Mouse (Mus musculus): ENCODE results near the gene Olfr713. TPM values are rescaled to one million over a fixed set of nuclear protein-coding genes. Genes with fewer than 3 reads are reported as not detected.

The Olfr713 gene
- polyA plus RNA-seq (2015; fragmentation: Nextera tagmentation; extraction: Ambion mirVana) = not detected in 2 replicates

- Histone ChIP-seq H3K36me3 (no peaks in the 10 kb centered on the region), H3K9ac (no peak within 1 kb of the TSS), H3K4me1 (no peaks in the 10 kb centered on the region), H3K4me2 (no peak within 1 kb of the TSS), H3K9me3 (no peaks in the 10 kb centered on the region), H3K4me3 (replicated peaks) (no peak within 1 kb of the TSS), H3K27ac (no peak within 1 kb of the TSS), H3K27me3 (replicated peaks) (no peaks in the 10 kb centered on the region)
- 92% methylated on average over 1 of the region's 1 CpGs for WGBS
- no peak for ATAC-seq (ENCODE audit: insufficient read depth, low FRiP score, low read depth)
These were observed at the start of gene Olfr713 for GRCm38 (mm10) chr7:107030874-107031273. TSS of gene Olfr713 (plus strand) at chr7:107031174.

- Histone ChIP-seq H3K36me3 (no peaks in the 10 kb centered on the region), H3K4me3 (replicated peaks) (no peak overlapping the region), H3K27me3 (replicated peaks) (no peaks in the 10 kb centered on the region), H3K4me2 (no peak overlapping the region), H3K27ac (no peak overlapping the region), H3K9me3 (no peaks in the 10 kb centered on the region), H3K4me1 (no peaks in the 10 kb centered on the region), H3K9ac (no peak overlapping the region)
- no peak for ATAC-seq (ENCODE audit: insufficient read depth, low FRiP score, low read depth)
- 86% methylated on average over 3 of the region's 3 CpGs for WGBS
These were observed 45.7 kb upstream of the Olfr713 start for GRCm38 (mm10) chr7:106985236-106985635.

GRCm38 (mm10) chr7:107000798-107001197 is 30.2 kb upstream of the Olfr713 start:
- 86% methylated on average over 7 of the region's 7 CpGs for WGBS
- Histone ChIP-seq H3K4me3 (replicated peaks) (no peak overlapping the region), H3K4me1 (no peaks in the 10 kb centered on the region), H3K36me3 (no peaks in the 10 kb centered on the region), H3K9ac (no peak overlapping the region), H3K4me2 (no peak overlapping the region), H3K27ac (no peak overlapping the region), H3K27me3 (replicated peaks) (no peaks in the 10 kb centered on the region), H3K9me3 (no peaks in the 10 kb centered on the region)
- no peak for ATAC-seq (ENCODE audit: insufficient read depth, low FRiP score, low read depth)

- no peak for ATAC-seq (ENCODE audit: insufficient read depth, low FRiP score, low read depth)
- no peak overlapping the region for H3K9ac ChIP-seq
- H3K4me3 ChIP-seq (replicated peaks) = no peak overlapping the region
- H3K36me3 ChIP-seq = no peaks in the 10 kb centered on the region
- no peaks in the 10 kb centered on the region for H3K9me3 ChIP-seq
- H3K27me3 ChIP-seq (replicated peaks) = no peaks in the 10 kb centered on the region
- H3K4me1 ChIP-seq = no peaks in the 10 kb centered on the region
- no peak overlapping the region for H3K27ac ChIP-seq
- 46% methylated on average over 3 of the region's 3 CpGs for WGBS
- no peak overlapping the region for H3K4me2 ChIP-seq
These were observed 26.8 kb upstream of the Olfr713 start for GRCm38 (mm10) chr7:107004169-107004568.

- Histone ChIP-seq H3K36me3 (no peaks in the 10 kb centered on the region), H3K4me1 (no peaks in the 10 kb centered on the region), H3K9ac (no peak within 1 kb of the TSS), H3K4me3 (replicated peaks) (no peak within 1 kb of the TSS), H3K9me3 (no peaks in the 10 kb centered on the region), H3K4me2 (no peak within 1 kb of the TSS), H3K27ac (no peak within 1 kb of the TSS), H3K27me3 (replicated peaks) (no peaks in the 10 kb centered on the region)
- 45% methylated on average over 1 of the region's 1 CpGs for WGBS
- ATAC-seq (ENCODE audit: insufficient read depth, low FRiP score, low read depth) = no peak
These were observed 25.0 kb upstream of the Olfr713 start, which contains the start of gene Olfr2 for GRCm38 (mm10) chr7:107005972-107006371. TSS of gene Olfr2 (minus strand) at chr7:107006072.

- H3K9ac ChIP-seq = no peak overlapping the region
- no peak for ATAC-seq (ENCODE audit: insufficient read depth, low FRiP score, low read depth)
- no peak overlapping the region for H3K4me2 ChIP-seq
- H3K4me3 ChIP-seq (replicated peaks) = no peak overlapping the region
- WGBS = 62% methylated on average over 2 of the region's 2 CpGs
- H3K27ac ChIP-seq = no peak overlapping the region
- H3K9me3 ChIP-seq = no peaks in the 10 kb centered on the region
- H3K36me3 ChIP-seq = no peaks in the 10 kb centered on the region
- H3K27me3 ChIP-seq (replicated peaks) = no peaks in the 10 kb centered on the region
- no peaks in the 10 kb centered on the region for H3K4me1 ChIP-seq
These were observed 9.1 kb downstream of the Olfr713 start for GRCm38 (mm10) chr7:107039934-107040563.

- Histone ChIP-seq H3K4me1 (no peaks in the 10 kb centered on the region), H3K27ac (no peak overlapping the region), H3K9ac (no peak overlapping the region), H3K4me3 (replicated peaks) (no peak overlapping the region), H3K27me3 (replicated peaks) (no peaks in the 10 kb centered on the region), H3K4me2 (no peak overlapping the region), H3K9me3 (no peaks in the 10 kb centered on the region), H3K36me3 (no peaks in the 10 kb centered on the region)
- WGBS = 82% methylated on average over 3 of the region's 3 CpGs
- ATAC-seq (ENCODE audit: insufficient read depth, low FRiP score, low read depth) = no peak
These were observed 12.2 kb downstream of the Olfr713 start for GRCm38 (mm10) chr7:107043136-107043535.

- H3K27ac ChIP-seq = no peak overlapping the region
- no peaks in the 10 kb centered on the region for H3K4me1 ChIP-seq
- H3K4me3 ChIP-seq (replicated peaks) = no peak overlapping the region
- no peak overlapping the region for H3K9ac ChIP-seq
- H3K36me3 ChIP-seq = no peaks in the 10 kb centered on the region
- no peak for ATAC-seq (ENCODE audit: insufficient read depth, low FRiP score, low read depth)
- 67% methylated on average over 1 of the region's 1 CpGs for WGBS
- H3K4me2 ChIP-seq = no peak overlapping the region
- H3K27me3 ChIP-seq (replicated peaks) = no peaks in the 10 kb centered on the region
- no peaks in the 10 kb centered on the region for H3K9me3 ChIP-seq
These were observed 13.4 kb downstream of the Olfr713 start for GRCm38 (mm10) chr7:107044407-107044806.

- Histone ChIP-seq H3K4me1 (no peaks in the 10 kb centered on the region), H3K27ac (no peak overlapping the region), H3K4me2 (no peak overlapping the region), H3K9ac (no peak overlapping the region), H3K9me3 (no peaks in the 10 kb centered on the region), H3K27me3 (replicated peaks) (no peaks in the 10 kb centered on the region), H3K4me3 (replicated peaks) (no peak overlapping the region), H3K36me3 (no peaks in the 10 kb centered on the region)
- no peak for ATAC-seq (ENCODE audit: insufficient read depth, low FRiP score, low read depth)
- 1% methylated on average over 5 of the region's 5 CpGs for WGBS
These were observed 14.9 kb downstream of the Olfr713 start for GRCm38 (mm10) chr7:107045833-107046232.

- no peak for ATAC-seq (ENCODE audit: insufficient read depth, low FRiP score, low read depth)
- H3K36me3 ChIP-seq = no peaks in the 10 kb centered on the region
- 38% methylated on average over 3 of the region's 3 CpGs for WGBS
These were observed 16.6 kb downstream of the Olfr713 start for GRCm38 (mm10) chr7:107047578-107047977.

GRCm38 (mm10) chr7:107070681-107071080 is 39.7 kb downstream of the Olfr713 start, which contains the start of gene Olfr714:
TSS of gene Olfr714 (plus strand) at chr7:107070981.
- H3K4me2 ChIP-seq = no peak within 1 kb of the TSS
- no peak within 1 kb of the TSS for H3K27ac ChIP-seq
- WGBS = 86% methylated on average over 2 of the region's 2 CpGs
- H3K4me3 ChIP-seq (replicated peaks) = no peak within 1 kb of the TSS
- no peak for ATAC-seq (ENCODE audit: insufficient read depth, low FRiP score, low read depth)
- no peaks in the 10 kb centered on the region for H3K27me3 ChIP-seq (replicated peaks)
- no peaks in the 10 kb centered on the region for H3K36me3 ChIP-seq
- H3K9ac ChIP-seq = no peak within 1 kb of the TSS
- H3K9me3 ChIP-seq = no peaks in the 10 kb centered on the region
- H3K4me1 ChIP-seq = no peaks in the 10 kb centered on the region

More at GRCm38 (mm10) chr7:107047578-107047977, 16.6 kb downstream of the Olfr713 start:
- Histone ChIP-seq H3K27ac (no peak overlapping the region), H3K9me3 (no peaks in the 10 kb centered on the region), H3K27me3 (replicated peaks) (no peaks in the 10 kb centered on the region), H3K9ac (no peak overlapping the region), H3K4me1 (no peaks in the 10 kb centered on the region), H3K4me2 (no peak overlapping the region), H3K4me3 (replicated peaks) (no peak overlapping the region)

All from stomach, embryonic 15.5 days (tissue).